Mouse (Mus musculus): Measurements from ENCODE around the gene Coro2b. TPM values are rescaled to one million over a fixed set of nuclear protein-coding genes. Genes with fewer than 3 reads are reported as not detected.

Coro2b gene
- total RNA-seq (2021): 100 to 1,000 TPM; 178 to 185 TPM
- long read RNA-seq, experiment 1, transcript Coro2b-201 (12 exons, 3,610 nt): major isoform, 40 of 56 reads
- long read RNA-seq, experiment 1, partial matches to known transcripts: 5 of 56 reads
- long read RNA-seq, experiment 1, other reads (novel, unspliced or antisense): 11 of 56 reads
- long read RNA-seq, experiment 2, transcript Coro2b-201 (12 exons, 3,610 nt): major isoform, 29 of 52 reads
- long read RNA-seq, experiment 2, partial matches to known transcripts: 9 of 52 reads
- long read RNA-seq, experiment 2, other reads (novel, unspliced or antisense): 13 of 52 reads

GRCm38 (mm10) chr9:62536655-62537631, at the start of gene Coro2b:
Gene Coro2b (minus strand): TSS chr9:62537044.
- peak within 1 kb of the TSS; percentile 98 for H3K27ac ChIP-seq
- TF ChIP-seq CTCF (IDR thresholded peaks at IDR 0.05): peak; percentile 48
- H3K4me3 ChIP-seq: peak within 1 kb of the TSS; percentile 76
- DNase-seq (ENCODE audit: extremely low spot score in 1 of 2, low spot score in 2 of 2): peak; percentile 74 to 80
- intact Hi-C loops (cut with DNase I): loop anchor here (2.0 kb wide), 1 partner anchor 66 kb away; no protein-coding TSS in a partner anchor

GRCm38 (mm10) chr9:62577558-62577957, 40.7 kb upstream of the Coro2b start:
- no peak for TF ChIP-seq CTCF (IDR thresholded peaks at IDR 0.05)
- intact Hi-C loops (cut with DNase I): no loop called here
- DNase-seq (ENCODE audit: extremely low spot score in 1 of 2, low spot score in 2 of 2): no peak
- Histone ChIP-seq H3K4me3 (no peak overlapping the region), H3K27ac (no peak overlapping the region)

GRCm38 (mm10) chr9:62569121-62569520, 32.3 kb upstream of the Coro2b start:
- no peak for TF ChIP-seq CTCF (IDR thresholded peaks at IDR 0.05)
- intact Hi-C loops (cut with DNase I): loop anchor here (10.0 kb wide), 1 partner anchor 46 kb away; no protein-coding TSS in a partner anchor
- H3K27ac ChIP-seq: no peak overlapping the region
- H3K4me3 ChIP-seq: no peak overlapping the region
- no peak for DNase-seq (ENCODE audit: extremely low spot score in 1 of 2, low spot score in 2 of 2)

GRCm38 (mm10) chr9:62567818-62568217, 31.0 kb upstream of the Coro2b start:
- no peak for DNase-seq (ENCODE audit: extremely low spot score in 1 of 2, low spot score in 2 of 2)
- intact Hi-C loops (cut with DNase I): loop anchor here (10.0 kb wide), 1 partner anchor 47 kb away; no protein-coding TSS in a partner anchor
- no peak for TF ChIP-seq CTCF (IDR thresholded peaks at IDR 0.05)
- Histone ChIP-seq H3K27ac (no peak overlapping the region), H3K4me3 (no peak overlapping the region)

- no peak for DNase-seq (ENCODE audit: extremely low spot score in 1 of 2, low spot score in 2 of 2)
- Histone ChIP-seq H3K27ac (no peak overlapping the region), H3K4me3 (no peak overlapping the region)
- no peak for TF ChIP-seq CTCF (IDR thresholded peaks at IDR 0.05)
- intact Hi-C loops (cut with DNase I): loop anchor here (10.0 kb wide), 1 partner anchor 53 kb away; no protein-coding TSS in a partner anchor
These were observed 25.4 kb upstream of the Coro2b start for GRCm38 (mm10) chr9:62562236-62562635.

- DNase-seq (ENCODE audit: extremely low spot score in 1 of 2, low spot score in 2 of 2): no peak
- intact Hi-C loops (cut with DNase I): loop anchor here (10.0 kb wide), 1 partner anchor 54 kb away; no protein-coding TSS in a partner anchor
- H3K4me3 ChIP-seq: no peak overlapping the region
- no peak for TF ChIP-seq CTCF (IDR thresholded peaks at IDR 0.05)
- no peak overlapping the region for H3K27ac ChIP-seq
These were observed 23.6 kb upstream of the Coro2b start for GRCm38 (mm10) chr9:62560432-62560831.

- intact Hi-C loops (cut with DNase I): loop anchor here (10.0 kb wide), 1 partner anchor 55 kb away; no protein-coding TSS in a partner anchor
- Histone ChIP-seq H3K27ac (no peak overlapping the region), H3K4me3 (no peak overlapping the region)
- TF ChIP-seq CTCF (IDR thresholded peaks at IDR 0.05): no peak
- peak; percentile 47 to 61 for DNase-seq (ENCODE audit: extremely low spot score in 1 of 2, low spot score in 2 of 2)
These were observed 23.2 kb upstream of the Coro2b start for GRCm38 (mm10) chr9:62560006-62560405.

GRCm38 (mm10) chr9:62559446-62559845, 22.6 kb upstream of the Coro2b start:
- Histone ChIP-seq H3K27ac (no peak overlapping the region), H3K4me3 (no peak overlapping the region)
- TF ChIP-seq CTCF (IDR thresholded peaks at IDR 0.05): no peak
- intact Hi-C loops (cut with DNase I): loop anchor here (2.0 to 10.0 kb wide), 3 partner anchors 223 to 515 kb away; no protein-coding TSS in a partner anchor
- no peak for DNase-seq (ENCODE audit: extremely low spot score in 1 of 2, low spot score in 2 of 2)

GRCm38 (mm10) chr9:62558058-62558457, 21.2 kb upstream of the Coro2b start:
- intact Hi-C loops (cut with DNase I): loop anchor here (2.0 to 10.0 kb wide), 3 partner anchors 225 to 513 kb away; no protein-coding TSS in a partner anchor
- DNase-seq (ENCODE audit: extremely low spot score in 1 of 2, low spot score in 2 of 2): no peak

GRCm38 (mm10) chr9:62556748-62557147, 19.9 kb upstream of the Coro2b start:
- intact Hi-C loops (cut with DNase I): loop anchor here (5.0 to 10.0 kb wide), 2 partner anchors 271 to 512 kb away; no protein-coding TSS in a partner anchor
- Histone ChIP-seq H3K4me3 (no peak overlapping the region), H3K27ac (no peak overlapping the region)
- TF ChIP-seq CTCF (IDR thresholded peaks at IDR 0.05): no peak
- no peak for DNase-seq (ENCODE audit: extremely low spot score in 1 of 2, low spot score in 2 of 2)

More at GRCm38 (mm10) chr9:62558058-62558457, 21.2 kb upstream of the Coro2b start:
- Histone ChIP-seq H3K27ac (no peak overlapping the region), H3K4me3 (no peak overlapping the region)
- no peak for TF ChIP-seq CTCF (IDR thresholded peaks at IDR 0.05)

GRCm38 (mm10) chr9:62555258-62555856, 18.5 kb upstream of the Coro2b start:
- intact Hi-C loops (cut with DNase I): loop anchor here (2.0 to 10.0 kb wide), 4 partner anchors 213 to 511 kb away; no protein-coding TSS in a partner anchor
- peak; percentile 63 to 67 for DNase-seq (ENCODE audit: extremely low spot score in 1 of 2, low spot score in 2 of 2)
- peak overlapping the region; percentile 88 for H3K27ac ChIP-seq
- H3K4me3 ChIP-seq: no peak overlapping the region
- TF ChIP-seq CTCF (IDR thresholded peaks at IDR 0.05): peak; percentile 73
